Mouse (Mus musculus) lung, postnatal 0 days (tissue): ENCODE measurements around the gene Cdca5.

Experiments
- CTCF ChIP-seq: IDR thresholded peaks from 2 replicates; pipeline ENCODE4 v1.5.1; 2016; ENCODE audit warnings: antibody characterized with exemption, mild to moderate bottlenecking
- EP300 ChIP-seq: IDR thresholded peaks from 2 replicates; pipeline ENCODE4 v1.6.1; 2016; ENCODE audit warnings: antibody characterized with exemption, mild to moderate bottlenecking, control low read depth

DNA sequence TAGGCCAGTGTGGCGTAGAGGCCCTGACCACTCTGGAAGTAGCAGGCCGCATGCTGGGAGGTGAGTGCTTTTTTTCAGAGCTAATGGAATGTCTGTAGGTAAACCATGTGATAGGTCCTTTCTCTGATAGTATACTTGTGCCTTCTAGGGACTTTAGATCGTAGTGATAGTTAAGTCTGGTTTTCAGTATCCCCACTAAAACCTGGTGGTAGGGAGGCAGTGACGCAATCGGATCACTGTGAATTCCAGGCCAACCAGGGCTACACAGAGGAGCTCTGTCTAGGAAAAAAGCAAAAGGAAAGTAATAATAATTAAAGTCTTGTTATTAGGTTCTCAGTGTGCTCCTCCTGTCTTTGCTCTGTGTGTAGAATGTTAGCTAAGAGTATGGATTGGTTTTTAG, 26.3 kb upstream of the Cdca5 start:
- TF ChIP-seq CTCF: no peak
- no peak for TF ChIP-seq EP300
